ENCODE assay signal across 17 mouse cellular contexts in the genomic region with DNA sequence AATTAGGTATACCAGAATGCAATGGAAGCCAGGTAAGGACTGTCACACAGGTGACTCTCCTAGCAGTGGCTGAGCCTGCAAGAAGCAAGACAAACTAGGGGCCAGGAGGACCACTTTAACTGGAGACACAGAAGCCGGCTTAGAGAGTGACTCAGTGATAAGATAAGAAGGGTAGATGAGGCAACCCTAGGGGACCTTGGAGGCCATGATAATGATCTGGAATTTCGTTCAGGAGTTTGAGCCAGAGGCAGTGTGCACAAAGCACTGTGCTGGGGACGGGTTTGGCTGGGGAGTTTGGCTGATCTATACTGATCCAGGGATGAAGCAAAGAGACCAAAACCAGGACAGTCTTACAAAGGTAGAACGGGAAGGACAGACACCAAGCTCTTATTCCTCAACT. TPM values are rescaled to one million over a fixed set of nuclear protein-coding genes. Genes with fewer than 3 reads are reported as not detected.
DNase-seq lines count a peak whose midpoint lies in the region.
"Had no signal": no experiment of that assay in that cellular context is flagged by ENCODE, and none has a peak within 500 bp of the region (broad histone marks: within the 10 kb centered on the region; RNA-seq: fewer than 3 reads in every experiment).

No protein-coding gene starts in this region.

- peak; percentile 39 for DNase-seq in adrenal gland, adult 8-10 months
- DNase-seq in adrenal gland, postnatal 25 days: no peak
- DNase-seq in adrenal gland, postnatal 10 days: peak; percentile 40
- peak; percentile 39 for DNase-seq in adrenal gland, postnatal 14 days
- DNase-seq in yolk sac, embryonic 10.5 days (ENCODE audit: low spot score): peak; percentile 75
- no peak for DNase-seq in c-Kit-positive CD71-positive TER-119-positive erythroid progenitor cells, embryonic 14.5 days (ENCODE audit: low spot score)
- DNase-seq: cerebellum, adult 11-12 months; cerebellum, adult 8-10 months; cerebellum, postnatal 10 days; cerebellum, postnatal 36 days; embryo, embryonic 11 days; gastrocnemius, postnatal 10 days; gastrocnemius, postnatal 36 days; heart, adult 2 months; heart, postnatal 14 days; heart, postnatal 4 days; kidney, adult 18-20 months had no signal

RNA-seq across cellular contexts. Expression of a gene that starts 24.1 kb away (rescaled TPM):
- 10 to 100 TPM; 14.9 to 34.1 (median 21.4) TPM for total RNA-seq in adrenal gland, adult 8-10 months (2022)
- 11.8 and 15.4 TPM in 2 replicates for total RNA-seq in adrenal gland, postnatal 25 days (2021)
- 10 to 100 TPM; 12.1 to 13.7 TPM for total RNA-seq in adrenal gland, postnatal 10 days (2021)
- 12.8 and 14.4 TPM in 2 replicates for total RNA-seq in adrenal gland, postnatal 14 days (2021)

Comparison
In these comparisons a context has a peak if more than half of its experiments do, and no peak if none do; other contexts are left out.
1. DNase-seq: peak in adrenal gland, adult 8-10 months (single experiment), adrenal gland, postnatal 10 days (single experiment), adrenal gland, postnatal 14 days (single experiment) and yolk sac, embryonic 10.5 days (single experiment); none in adrenal gland, postnatal 25 days (single experiment) and c-Kit-positive CD71-positive TER-119-positive erythroid progenitor cells, embryonic 14.5 days (single experiment).